Comparison of ENCODE assay signal across 24 mouse cellular contexts in the genomic region with DNA sequence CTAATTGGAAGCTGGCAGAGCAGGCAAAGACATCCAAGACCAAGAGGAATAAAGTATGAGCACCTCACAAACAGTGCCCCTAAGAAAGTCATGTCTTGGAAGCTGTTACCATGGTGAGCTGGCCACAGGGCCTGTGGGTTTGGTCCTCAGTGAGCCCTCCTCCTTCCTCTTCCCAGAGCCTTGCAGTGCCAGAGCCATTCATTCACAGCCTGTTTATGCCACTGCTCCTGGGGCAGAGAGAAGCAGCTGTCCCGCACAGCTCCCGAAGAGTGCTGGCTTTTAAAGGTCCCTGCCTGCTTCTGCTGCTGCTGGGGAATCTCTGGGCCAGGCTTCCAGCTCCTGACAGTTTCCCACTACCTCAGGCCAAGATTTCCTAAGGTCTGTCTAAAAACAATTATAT. TPM values are rescaled to one million over a fixed set of nuclear protein-coding genes. Genes with fewer than 3 reads are reported as not detected.
DNase-seq lines count a peak whose midpoint lies in the region; ATAC-seq and TF ChIP-seq lines count a peak whose summit lies in the region.
"Had no signal": no experiment of that assay in that cellular context is flagged by ENCODE, and none has a peak within 500 bp of the region (broad histone marks: within the 10 kb centered on the region; RNA-seq: fewer than 3 reads in every experiment).

No protein-coding gene starts in this region.

- TF ChIP-seq POLR2A in brain, embryonic 14.5 days (IDR thresholded peaks at IDR 0.05; ENCODE audit: borderline replicate concordance, extremely low read depth, insufficient read depth, insufficient read length, poor library complexity, severe bottlenecking) = no peak

- DNase-seq in forebrain, embryonic 10.5 days (ENCODE audit: extremely low spot score, low spot score) = no peak
- no peak for DNase-seq in layer of hippocampus, adult 2 months (ENCODE audit: low spot score in 2 of 2)
- no peak for DNase-seq in layer of hippocampus, adult 8-10 months (ENCODE audit: low spot score in 2 of 2)
- DNase-seq in brain, embryonic 14.5 days (ENCODE audit: low read depth) = peak; percentile 69
- peak; percentile 65 for DNase-seq in midbrain, postnatal 0 days (ENCODE audit: low spot score)
- DNase-seq in layer of hippocampus, postnatal 25 days (ENCODE audit: extremely low spot score in 1 of 2, low spot score in 1 of 2) = no peak
- DNase-seq in B cell, adult 2 months = no peak
- DNase-seq: adrenal gland, postnatal 10 days; cerebellum, adult 2 months; gastrocnemius, postnatal 36 days; heart, postnatal 14 days; kidney, postnatal 4 days; lung, adult 2 months; lung, postnatal 4 days; thymus, postnatal 4 days had no signal

- 0 out of 2 replicates have a peak overlapping the region, but pooled peaks have one; percentile 26 for H3K9ac ChIP-seq in forebrain, embryonic 13.5 days
- H3K9ac ChIP-seq in midbrain, postnatal 0 days (replicated peaks; ENCODE audit: low read length, poor library complexity, severe bottlenecking) = no peak overlapping the region
- H3K9ac ChIP-seq: embryonic facial prominence, embryonic 15.5 days; midbrain, embryonic 12.5 days; neural tube, embryonic 12.5 days had no signal

- H3K4me3 ChIP-seq in forebrain, embryonic 13.5 days = no peak overlapping the region
- H3K4me3 ChIP-seq in forebrain, embryonic 10.5 days = no peak overlapping the region
- H3K4me3 ChIP-seq in layer of hippocampus, adult 2 months = no peak overlapping the region
- no peak overlapping the region for H3K4me3 ChIP-seq in midbrain, postnatal 0 days (ENCODE audit: low read depth, low read length)
- H3K4me3 ChIP-seq: embryonic facial prominence, embryonic 15.5 days; heart, embryonic 10.5 days; limb, embryonic 10.5 days; midbrain, embryonic 12.5 days; neural tube, embryonic 12.5 days had no signal

- H3K36me3 ChIP-seq in forebrain, embryonic 13.5 days (ENCODE audit: poor library complexity, severe bottlenecking) = no peaks in the 10 kb centered on the region
- H3K36me3 ChIP-seq in forebrain, embryonic 10.5 days (replicated peaks) = no peaks in the 10 kb centered on the region
- no peaks in the 10 kb centered on the region for H3K36me3 ChIP-seq in midbrain, postnatal 0 days (ENCODE audit: insufficient read depth, low read length)
- H3K36me3 ChIP-seq: embryonic facial prominence, embryonic 15.5 days; heart, embryonic 10.5 days; limb, embryonic 10.5 days; midbrain, embryonic 12.5 days; neural tube, embryonic 12.5 days had no signal

- no peak for TF ChIP-seq CTCF in layer of hippocampus, adult 2 months (conservative IDR thresholded peaks at IDR 0.05)
- TF ChIP-seq CTCF in brain, embryonic 14.5 days (IDR thresholded peaks at IDR 0.05; ENCODE audit: borderline replicate concordance, extremely low read depth, insufficient read depth, insufficient read length) = no peak
- TF ChIP-seq CTCF in midbrain, postnatal 0 days (IDR thresholded peaks at IDR 0.05) = no peak

- H3K4me2 ChIP-seq in forebrain, embryonic 13.5 days = no peak overlapping the region
- H3K4me2 ChIP-seq in midbrain, postnatal 0 days (ENCODE audit: low read depth, low read length, poor library complexity, severe bottlenecking) = no peak overlapping the region
- H3K4me2 ChIP-seq: embryonic facial prominence, embryonic 15.5 days; liver, embryonic 11.5 days; midbrain, embryonic 12.5 days; neural tube, embryonic 12.5 days had no signal

- peaks cover 8% of the 10 kb centered on the region; the same call in 1 of the 2 replicates for H3K9me3 ChIP-seq in forebrain, embryonic 13.5 days (replicated peaks)
- H3K9me3 ChIP-seq in forebrain, embryonic 10.5 days = peaks cover 4% of the 10 kb centered on the region; the same call in 1 of the 2 replicates
- H3K9me3 ChIP-seq in midbrain, postnatal 0 days (ENCODE audit: low read length) = no peaks in the 10 kb centered on the region
- H3K9me3 ChIP-seq: heart, embryonic 10.5 days; limb, embryonic 10.5 days; neural tube, embryonic 12.5 days had no signal

- WGBS in forebrain, embryonic 13.5 days = 31% methylated on average over 2 of the region's 2 CpGs
- WGBS in forebrain, embryonic 10.5 days = 57% methylated on average over 2 of the region's 2 CpGs
- 18% methylated on average over 2 of the region's 2 CpGs for WGBS in midbrain, postnatal 0 days

- H3K4me1 ChIP-seq in forebrain, embryonic 13.5 days = no peaks in the 10 kb centered on the region
- H3K4me1 ChIP-seq in forebrain, embryonic 10.5 days = no peaks in the 10 kb centered on the region
- no peaks in the 10 kb centered on the region for H3K4me1 ChIP-seq in midbrain, postnatal 0 days (ENCODE audit: insufficient read depth, low read length)
- H3K4me1 ChIP-seq: embryonic facial prominence, embryonic 15.5 days; heart, embryonic 10.5 days; limb, embryonic 10.5 days; midbrain, embryonic 12.5 days had no signal

- H3K27me3 ChIP-seq in forebrain, embryonic 13.5 days = no peaks in the 10 kb centered on the region
- H3K27me3 ChIP-seq in forebrain, embryonic 10.5 days (ENCODE audit: poor library complexity, severe bottlenecking) = no peaks in the 10 kb centered on the region
- no peaks in the 10 kb centered on the region for H3K27me3 ChIP-seq in midbrain, postnatal 0 days (ENCODE audit: insufficient read depth, low read length)
- H3K27me3 ChIP-seq: embryonic facial prominence, embryonic 15.5 days; midbrain, embryonic 12.5 days; neural tube, embryonic 12.5 days had no signal

- no peak overlapping the region for H3K27ac ChIP-seq in forebrain, embryonic 13.5 days
- H3K27ac ChIP-seq in forebrain, embryonic 10.5 days = no peak overlapping the region
- peak overlapping the region; percentile 59; the same call in 1 of the 2 replicates for H3K27ac ChIP-seq in layer of hippocampus, adult 2 months
- H3K27ac ChIP-seq in midbrain, postnatal 0 days (ENCODE audit: low read depth, low read length) = 0 out of 2 replicates have a peak overlapping the region, but pooled peaks have one; percentile 2
- H3K27ac ChIP-seq: embryonic facial prominence, embryonic 15.5 days; heart, embryonic 10.5 days; limb, embryonic 10.5 days; midbrain, embryonic 12.5 days; neural tube, embryonic 12.5 days had no signal

- ATAC-seq in forebrain, embryonic 13.5 days = peak; percentile 45; the same call in 1 of the 2 replicates
- ATAC-seq in midbrain, postnatal 0 days (ENCODE audit: low FRiP score) = 0 out of 2 replicates have a peak, but pooled peaks have one; percentile 41

RNA-seq across cellular contexts. Expression of gene Myog, which starts 24.0 kb away (rescaled TPM):
- polyA plus RNA-seq in forebrain, embryonic 13.5 days (2015; fragmentation: Nextera tagmentation; extraction: Ambion mirVana) = not detected in 2 replicates
- polyA plus RNA-seq in forebrain, embryonic 10.5 days (2016; fragmentation: Nextera tagmentation; extraction: Ambion mirVana) = not detected in 2 replicates
- not detected for total RNA-seq in layer of hippocampus, adult 2 months (2021)
- total RNA-seq in layer of hippocampus, adult 8-10 months (2022) = not detected
- 1.3 and 2.6 TPM in 2 replicates for polyA plus RNA-seq in brain, embryonic 14.5 days (2012; rRNA removed)
- total RNA-seq in midbrain, postnatal 0 days (2014; rRNA removed) = 0.11 and 0.19 TPM in 2 replicates
- polyA plus RNA-seq in midbrain, postnatal 0 days (2015; fragmentation: Nextera tagmentation; extraction: Ambion mirVana) = not detected in 2 replicates
- not detected for total RNA-seq in layer of hippocampus, postnatal 25 days (2021)
- total RNA-seq: heart, postnatal 14 days had no signal
- polyA plus RNA-seq: cerebellum, adult 2 months; intestine, embryonic 14.5 days; small intestine, adult 2 months had no signal

RNA-seq across cellular contexts. Expression of gene Adora1, which starts 30.6 kb away (rescaled TPM):
- 3.3 and 4.6 TPM in 2 replicates for polyA plus RNA-seq in forebrain, embryonic 13.5 days (2015; fragmentation: Nextera tagmentation; extraction: Ambion mirVana)
- 0.14 and 0.36 TPM in 2 replicates for polyA plus RNA-seq in forebrain, embryonic 10.5 days (2016; fragmentation: Nextera tagmentation; extraction: Ambion mirVana)
- 100 to 1,000 TPM; 202 to 221 TPM for total RNA-seq in layer of hippocampus, adult 2 months (2021)
- total RNA-seq in layer of hippocampus, adult 8-10 months (2022) = 100 to 1,000 TPM; 190 to 216 (median 202) TPM
- 12.9 and 15.2 TPM in 2 replicates for polyA plus RNA-seq in brain, embryonic 14.5 days (2012; rRNA removed)
- 45.1 and 54.2 TPM in 2 replicates for total RNA-seq in midbrain, postnatal 0 days (2014; rRNA removed)
- polyA plus RNA-seq in midbrain, postnatal 0 days (2015; fragmentation: Nextera tagmentation; extraction: Ambion mirVana) = 32.5 and 35.6 TPM in 2 replicates
- total RNA-seq in layer of hippocampus, postnatal 25 days (2021) = 100 to 1,000 TPM; 224 to 230 TPM

Comparison
In these comparisons a context has a peak if more than half of its experiments do, and no peak if none do; other contexts are left out.
1. H3K27ac ChIP-seq: peak in layer of hippocampus, adult 2 months (single experiment) and midbrain, postnatal 0 days (single experiment); none in forebrain, embryonic 13.5 days (single experiment) and forebrain, embryonic 10.5 days (single experiment).
2. DNase-seq: peak in brain, embryonic 14.5 days (single experiment) and midbrain, postnatal 0 days (single experiment); none in forebrain, embryonic 10.5 days (single experiment), layer of hippocampus, adult 2 months (0 of 2), layer of hippocampus, adult 8-10 months (0 of 2), layer of hippocampus, postnatal 25 days (0 of 2) and B cell, adult 2 months (0 of 2).